In the genomic region with DNA sequence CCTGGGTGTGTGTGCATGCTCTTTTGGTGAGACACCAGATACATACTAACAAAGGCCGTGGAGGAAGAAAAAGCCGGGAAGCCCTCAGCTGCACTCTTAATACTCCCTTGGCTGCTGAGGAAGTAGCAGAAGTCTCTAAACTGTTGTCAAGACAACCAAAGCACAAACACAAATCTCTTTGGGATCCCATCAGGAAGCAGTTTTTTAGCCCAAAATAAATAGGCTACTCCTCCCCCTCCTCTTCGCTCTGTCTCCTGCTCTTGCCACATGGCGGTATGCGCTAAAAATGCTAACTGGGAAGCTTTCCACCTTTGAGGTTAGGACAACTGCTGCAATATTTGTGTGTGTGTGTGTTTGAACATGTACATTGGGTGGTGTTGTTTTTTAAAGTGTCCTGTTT, we compare ENCODE assay signal across 8 mouse cellular contexts. TPM values are rescaled to one million over a fixed set of nuclear protein-coding genes. Genes with fewer than 3 reads are reported as not detected.
DNase-seq lines count a peak whose midpoint lies in the region; ATAC-seq and TF ChIP-seq lines count a peak whose summit lies in the region.

No protein-coding gene starts in this region.

- H3K4me3 ChIP-seq in forebrain, embryonic 12.5 days (replicated peaks) = no peak overlapping the region
- no peak overlapping the region for H3K4me3 ChIP-seq in forebrain, embryonic 10.5 days
- H3K4me3 ChIP-seq in lung, embryonic 14.5 days (ENCODE audit: low read depth, low read length) = no peak overlapping the region

- peaks cover 51% of the 10 kb centered on the region for H3K4me1 ChIP-seq in forebrain, embryonic 12.5 days
- peaks cover 50% of the 10 kb centered on the region for H3K4me1 ChIP-seq in forebrain, embryonic 10.5 days
- peaks cover 7% of the 10 kb centered on the region; the same call in 1 of the 2 replicates for H3K4me1 ChIP-seq in lung, embryonic 14.5 days (ENCODE audit: insufficient read depth)

- ATAC-seq in forebrain, embryonic 12.5 days (ENCODE audit: low FRiP score) = no peak
- ATAC-seq in lung, embryonic 14.5 days (ENCODE audit: insufficient read depth) = no peak

- no peak overlapping the region for H3K9ac ChIP-seq in forebrain, embryonic 12.5 days
- H3K9ac ChIP-seq in lung, embryonic 14.5 days = no peak overlapping the region

- H3K27ac ChIP-seq in forebrain, embryonic 12.5 days = 0 out of 2 replicates have a peak overlapping the region, but pooled peaks have one; percentile 31
- no peak overlapping the region for H3K27ac ChIP-seq in forebrain, embryonic 10.5 days
- no peak overlapping the region for H3K27ac ChIP-seq in lung, embryonic 14.5 days (ENCODE audit: low read depth)

- 79% methylated on average over 5 of the region's 5 CpGs for WGBS in forebrain, embryonic 12.5 days
- WGBS in forebrain, embryonic 10.5 days = 84% methylated on average over 5 of the region's 5 CpGs
- 61% methylated on average over 5 of the region's 5 CpGs for WGBS in lung, embryonic 14.5 days

- no peaks in the 10 kb centered on the region for H3K9me3 ChIP-seq in forebrain, embryonic 12.5 days
- no peaks in the 10 kb centered on the region; the same call in 1 of the 2 replicates for H3K9me3 ChIP-seq in forebrain, embryonic 10.5 days
- no peaks in the 10 kb centered on the region for H3K9me3 ChIP-seq in lung, embryonic 14.5 days (ENCODE audit: low read depth, low read length)

- TF ChIP-seq CTCF in lung, embryonic 14.5 days (IDR thresholded peaks at IDR 0.05; ENCODE audit: low read depth) = no peak

- 0 out of 2 replicates have a peak, but pooled peaks cover 6% of the 10 kb centered on the region for H3K27me3 ChIP-seq in forebrain, embryonic 12.5 days
- peaks cover 22% of the 10 kb centered on the region for H3K27me3 ChIP-seq in forebrain, embryonic 10.5 days (ENCODE audit: poor library complexity, severe bottlenecking)
- H3K27me3 ChIP-seq in lung, embryonic 14.5 days (ENCODE audit: insufficient read depth, low read length) = no peaks in the 10 kb centered on the region

- no peak overlapping the region for H3K4me2 ChIP-seq in forebrain, embryonic 12.5 days
- H3K4me2 ChIP-seq in lung, embryonic 14.5 days = no peak overlapping the region

- DNase-seq in forebrain, embryonic 10.5 days (ENCODE audit: extremely low spot score, low spot score) = no peak
- DNase-seq in right cerebral cortex, adult 2 months (ENCODE audit: low spot score in 2 of 2) = peak; percentile 54
- DNase-seq in right cerebral cortex, postnatal 4 days = no peak
- DNase-seq in lung, embryonic 14.5 days = peak; percentile 54
- DNase-seq in right cerebral cortex, postnatal 36 days (ENCODE audit: low spot score in 2 of 2) = peak; percentile 39 to 69
- no peak for DNase-seq in cerebellum, adult 18-20 months
- no peak for DNase-seq in gastrocnemius, postnatal 25 days

- no peaks in the 10 kb centered on the region for H3K36me3 ChIP-seq in forebrain, embryonic 12.5 days (replicated peaks)
- peaks cover 18% of the 10 kb centered on the region for H3K36me3 ChIP-seq in forebrain, embryonic 10.5 days (replicated peaks)
- H3K36me3 ChIP-seq in lung, embryonic 14.5 days (ENCODE audit: insufficient read depth) = no peaks in the 10 kb centered on the region

RNA-seq across cellular contexts. Expression of gene Rab31, which starts 4.1 kb away (rescaled TPM):
- 75.8 and 79.0 TPM in 2 replicates for polyA plus RNA-seq in forebrain, embryonic 12.5 days (2016; fragmentation: Nextera tagmentation; extraction: Ambion mirVana)
- polyA plus RNA-seq in forebrain, embryonic 10.5 days (2016; fragmentation: Nextera tagmentation; extraction: Ambion mirVana) = 58.6 and 64.7 TPM in 2 replicates
- 46.7 and 49.4 TPM in 2 replicates for polyA plus RNA-seq in lung, embryonic 14.5 days (2014; fragmentation: Nextera tagmentation; extraction: Ambion mirVana)
- 1 to 10 TPM; 6.9 to 8.1 TPM for total RNA-seq in gastrocnemius, postnatal 25 days (2021)

RNA-seq across cellular contexts. Expression of gene Ppp4r1, which starts 13.9 kb away (rescaled TPM):
- polyA plus RNA-seq in forebrain, embryonic 12.5 days (2016; fragmentation: Nextera tagmentation; extraction: Ambion mirVana) = 56.9 and 59.3 TPM in 2 replicates
- 61.5 and 66.0 TPM in 2 replicates for polyA plus RNA-seq in forebrain, embryonic 10.5 days (2016; fragmentation: Nextera tagmentation; extraction: Ambion mirVana)
- polyA plus RNA-seq in lung, embryonic 14.5 days (2014; fragmentation: Nextera tagmentation; extraction: Ambion mirVana) = 50.6 and 51.5 TPM in 2 replicates
- total RNA-seq in gastrocnemius, postnatal 25 days (2021) = 10 to 100 TPM; 19.9 to 24.3 TPM

Comparison
In these comparisons a context has a peak if more than half of its experiments do, and no peak if none do; other contexts are left out.
1. DNase-seq: peak in right cerebral cortex, adult 2 months (2 of 2), lung, embryonic 14.5 days (single experiment) and right cerebral cortex, postnatal 36 days (2 of 2); none in forebrain, embryonic 10.5 days (single experiment), right cerebral cortex, postnatal 4 days (single experiment), cerebellum, adult 18-20 months (0 of 2) and gastrocnemius, postnatal 25 days (single experiment).